Mouse (Mus musculus) activated CD4-positive, CD25-positive, alpha-beta regulatory T cell (primary cell): ENCODE results near the gene Hsd17b6. TPM values are rescaled to one million over a fixed set of nuclear protein-coding genes. Genes with fewer than 3 reads are reported as not detected.

Experiments
- polyA plus RNA-seq, 2 experiments: library from polyadenylated mRNA; unstranded; fragments of 100-300 nt; shearing (Covaris generic); gene quantifications; one replicate each; pipeline ENCODE4 v1.2.1; 2017

The Hsd17b6 gene
- under 1 TPM in 1 of 2 experiments, not detected in 1; 0.42 TPM for polyA plus RNA-seq

GRCm38 (mm10) chr10:128007446-128007845, at the start of gene Hsd17b6:
Hsd17b6 (minus strand) TSS chr10:128007611.

DNA sequence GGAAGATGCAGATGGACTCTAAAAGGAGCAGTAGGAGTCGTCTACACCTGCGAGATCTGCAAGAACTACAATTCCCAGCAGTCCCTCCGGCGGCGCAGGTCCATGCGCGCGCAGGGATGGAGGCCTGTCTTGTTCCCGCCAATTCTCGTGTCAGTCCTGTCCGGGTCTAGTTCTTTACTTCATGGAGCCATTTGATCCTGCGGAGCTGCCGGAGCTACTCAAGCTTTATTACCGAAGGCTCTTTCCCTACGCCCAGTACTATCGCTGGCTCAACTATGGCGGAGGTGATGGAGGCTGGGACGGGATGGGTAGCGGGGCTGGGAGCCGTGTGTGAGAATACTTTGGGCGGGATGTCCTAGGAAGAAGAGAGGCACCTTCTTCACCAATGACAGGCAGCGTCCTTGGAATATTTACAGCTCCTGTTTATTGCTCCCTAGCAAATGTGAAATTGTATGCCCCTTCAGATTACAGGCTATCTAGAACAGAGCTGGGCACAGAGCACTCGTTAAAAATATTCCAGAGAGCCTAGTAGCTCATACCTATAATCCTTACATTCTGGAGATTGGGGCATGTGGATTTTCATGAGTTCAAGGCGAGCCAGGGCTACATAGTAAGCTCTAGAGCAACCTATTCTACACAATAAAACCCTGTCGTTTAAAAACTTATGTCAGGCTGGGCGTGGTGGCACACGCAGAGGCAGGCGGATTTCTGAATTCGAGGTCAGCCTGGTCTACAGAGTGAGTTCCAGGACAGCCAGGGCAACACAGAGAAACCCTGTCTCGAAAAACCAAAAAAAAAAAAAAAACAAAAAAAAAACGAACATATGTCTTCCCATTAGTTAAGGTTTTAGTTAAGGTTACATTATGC, 7.9 kb upstream of the Hsd17b6 start, which contains the start of gene Prim1:
Prim1 (plus strand) TSS at position 101 of the 867 bp plus-strand sequence.

Other genes starting within 250 kb of the Hsd17b6 start
- gene Rdh1, start 247.9 kb downstream of the Hsd17b6 start, polyA plus RNA-seq = under 1 TPM; 0.11 to 0.21 TPM
- gene Rdh16f1, start 247.8 kb downstream of the Hsd17b6 start, polyA plus RNA-seq = 1 to 10 TPM in 1 of 2 experiments, not detected in 1; 1.4 TPM
- under 1 TPM in 1 of 2 experiments, not detected in 1; 0.52 TPM for gene Rdh9, start 231.2 kb downstream of the Hsd17b6 start, polyA plus RNA-seq
- under 1 TPM in 1 of 2 experiments, not detected in 1; 0.32 TPM for gene Rdh16, start 206.5 kb downstream of the Hsd17b6 start, polyA plus RNA-seq
- not detected for gene Rdh19, start 157.7 kb downstream of the Hsd17b6 start, polyA plus RNA-seq
- not detected for gene Rdh16f2, start 141.1 kb downstream of the Hsd17b6 start, polyA plus RNA-seq
- under 1 TPM in 1 of 2 experiments, not detected in 1; 0.29 TPM for gene Rdh7, start 118.8 kb downstream of the Hsd17b6 start, polyA plus RNA-seq
- gene Sdr9c7, start 109.1 kb downstream of the Hsd17b6 start, polyA plus RNA-seq = not detected
- 10 to 100 TPM; 22.4 to 26.6 TPM for gene Prim1, start 7.6 kb upstream of the Hsd17b6 start, polyA plus RNA-seq
- 100 to 1,000 TPM; 601 to 712 TPM for gene Naca, start 28.0 kb upstream of the Hsd17b6 start, polyA plus RNA-seq
- 10 to 100 TPM; 92.6 to 99.4 TPM for gene Ptges3, start 51.3 kb upstream of the Hsd17b6 start, polyA plus RNA-seq
- gene Atp5b, start 75.7 kb upstream of the Hsd17b6 start, polyA plus RNA-seq = 1,000 to 10,000 TPM; 1,203 to 1,225 TPM
- 10 to 100 TPM; 52.9 to 72.5 TPM for gene Baz2a, start 84.0 kb upstream of the Hsd17b6 start, polyA plus RNA-seq
- gene Rbms2, start 172.7 kb upstream of the Hsd17b6 start, polyA plus RNA-seq = 10 to 100 TPM; 21.7 to 29.0 TPM
- gene Gls2, start 186.8 kb upstream of the Hsd17b6 start, polyA plus RNA-seq = under 1 TPM; 0.18 to 0.33 TPM
- gene Spryd4, start 204.2 kb upstream of the Hsd17b6 start, polyA plus RNA-seq = 10 to 100 TPM; 11.3 to 17.9 TPM
- not detected for gene Mip, start 218.2 kb upstream of the Hsd17b6 start, polyA plus RNA-seq
- gene Timeless, start 224.5 kb upstream of the Hsd17b6 start, polyA plus RNA-seq = 10 to 100 TPM; 17.0 to 20.1 TPM
- under 1 TPM in 1 of 2 experiments, not detected in 1; 0.14 TPM for gene Apon, start 246.5 kb upstream of the Hsd17b6 start, polyA plus RNA-seq